Mouse (Mus musculus): ENCODE data around the gene Hrh2. TPM values are rescaled to one million over a fixed set of nuclear protein-coding genes. Genes with fewer than 3 reads are reported as not detected.

Hrh2 gene
- polyA plus RNA-seq, 1 experiment from 2014 or later, result 0.06 TPM

DNA sequence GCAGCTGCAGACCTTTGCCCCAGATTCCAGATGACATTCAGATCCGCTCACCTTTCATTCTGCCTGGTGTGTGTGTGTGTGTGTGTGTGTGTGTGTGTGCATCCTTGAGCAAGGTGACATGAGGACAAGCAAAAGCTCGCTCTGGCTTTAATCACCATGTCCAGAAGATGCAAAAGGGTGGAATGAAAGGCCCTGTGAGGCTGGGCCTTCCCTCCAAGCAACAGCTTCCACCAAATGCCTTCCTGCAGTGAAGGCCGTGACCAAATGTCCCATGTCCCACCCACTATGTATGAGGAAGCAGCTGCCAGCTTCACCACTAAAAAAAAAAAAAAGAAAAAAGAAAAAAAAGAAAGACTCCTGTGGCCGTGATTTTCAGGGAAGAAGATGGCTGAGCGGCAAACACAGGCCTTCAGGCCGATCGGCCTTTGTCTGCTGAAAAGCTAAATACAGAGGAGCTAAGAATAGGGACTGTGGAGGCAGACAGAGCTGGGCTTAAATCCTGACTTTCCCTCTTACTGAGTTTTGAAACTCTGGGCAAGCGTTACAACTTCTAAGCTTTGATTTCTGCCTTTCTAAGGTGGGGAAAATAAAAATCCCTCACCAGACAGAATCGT is 14.3 kb downstream of the Hrh2 start:
- Histone ChIP-seq H3K4me1 (peaks cover 6% of the 10 kb centered on the region), H3K27me3 (ENCODE audit: poor library complexity, severe bottlenecking) (no peaks in the 10 kb centered on the region), H3K9me3 (no peaks in the 10 kb centered on the region), H3K36me3 (replicated peaks) (no peaks in the 10 kb centered on the region), H3K27ac (no peak overlapping the region), H3K4me3 (no peak overlapping the region)
- WGBS, result 71% methylated on average over 9 of the region's 9 CpGs
- DNase-seq (ENCODE audit: extremely low spot score, low spot score), result no peak

DNA sequence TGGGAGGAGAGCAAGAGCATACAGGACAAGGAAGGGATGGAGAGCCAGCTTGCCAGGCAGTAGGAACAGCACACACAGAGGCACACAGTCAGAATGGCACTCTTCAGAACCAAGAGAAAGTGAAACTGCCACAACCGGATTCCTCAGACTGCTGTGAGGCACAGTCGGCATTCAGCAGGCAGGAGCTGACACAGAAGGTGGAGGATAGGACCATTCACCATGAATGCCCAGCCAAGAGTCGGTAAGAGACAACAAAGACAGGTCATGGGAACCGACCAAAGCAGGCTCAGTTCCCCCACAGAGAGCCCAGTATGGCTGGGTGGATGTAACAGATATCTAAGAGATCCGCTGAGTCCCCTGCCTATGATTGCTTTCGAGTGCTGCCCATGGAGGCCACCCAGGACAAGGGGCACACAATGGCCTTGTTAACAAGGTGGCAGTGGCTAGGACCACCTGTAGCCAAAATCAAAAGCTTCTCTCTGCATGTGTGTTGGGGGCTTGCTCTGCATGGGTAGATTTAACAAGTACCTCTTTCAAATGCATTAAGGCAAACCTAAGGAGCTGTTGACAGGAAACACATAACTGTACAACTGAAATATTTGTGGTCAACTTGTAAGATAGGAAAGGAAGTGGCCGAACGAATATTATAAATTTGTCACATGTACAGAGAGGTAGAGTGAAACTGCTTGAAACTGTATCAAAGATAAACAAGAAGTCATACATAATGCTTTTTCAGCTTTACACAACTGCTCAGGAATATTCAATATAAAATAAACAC is 17.7 kb downstream of the Hrh2 start:
- DNase-seq (ENCODE audit: extremely low spot score, low spot score), result no peak
- WGBS, result 59% methylated on average over 8 of the region's 8 CpGs
- Histone ChIP-seq H3K27ac (no peak overlapping the region; the same call in 1 of the 2 replicates), H3K27me3 (ENCODE audit: poor library complexity, severe bottlenecking) (no peaks in the 10 kb centered on the region), H3K9me3 (no peaks in the 10 kb centered on the region), H3K4me1 (peaks cover 23% of the 10 kb centered on the region), H3K4me3 (no peak overlapping the region), H3K36me3 (replicated peaks) (no peaks in the 10 kb centered on the region)

DNA sequence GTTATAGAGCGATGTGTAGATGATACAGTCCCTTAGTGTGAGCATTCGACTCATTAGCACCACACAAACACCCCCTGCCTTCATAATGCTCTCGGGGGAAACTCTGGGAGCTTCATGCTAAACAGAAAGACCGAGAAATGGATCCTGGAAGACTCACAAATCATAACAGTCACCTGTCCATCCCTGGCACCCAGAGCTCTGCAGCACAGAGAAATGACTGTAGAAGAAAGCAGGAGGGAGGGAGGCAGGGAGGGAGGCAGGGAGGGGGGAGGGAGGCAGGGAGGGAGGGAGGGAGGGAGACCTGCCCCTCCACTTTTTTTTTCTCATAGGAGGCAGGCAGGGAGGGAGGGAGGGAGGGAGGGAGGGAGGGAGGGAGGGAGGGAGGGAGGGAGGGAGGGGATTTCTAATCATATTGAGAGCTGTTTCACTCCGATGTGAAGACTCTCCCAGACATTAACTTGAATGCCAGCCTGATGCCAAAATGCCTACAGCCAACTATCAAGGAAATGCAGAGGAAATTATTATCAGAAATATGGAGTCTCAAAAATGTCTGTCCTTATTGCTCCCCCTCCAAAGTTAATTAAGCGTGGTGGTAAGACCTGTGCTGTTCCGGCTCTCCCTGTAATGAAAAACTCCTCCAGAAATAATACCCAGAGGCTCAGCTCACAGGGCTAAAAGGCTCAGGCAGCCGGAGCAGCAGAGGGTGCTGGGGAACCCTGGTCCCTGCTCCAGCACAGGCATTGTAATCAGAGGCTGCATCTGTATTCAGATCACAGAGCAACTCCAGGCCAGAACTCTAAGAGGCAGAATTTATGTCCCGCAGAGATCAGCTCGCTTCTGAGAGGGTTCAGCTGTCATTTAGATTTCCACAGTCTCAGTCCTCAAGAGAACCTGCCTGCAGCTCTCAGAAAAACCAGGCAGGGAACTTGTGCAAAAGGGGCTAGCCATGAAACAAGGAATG is 19.9 kb downstream of the Hrh2 start:
- H3K4me3 ChIP-seq, result no peak overlapping the region
- 43% methylated on average over 10 of the region's 10 CpGs for WGBS
- H3K36me3 ChIP-seq (replicated peaks), result no peaks in the 10 kb centered on the region
- peak overlapping the region; percentile 44; the same call in 1 of the 2 replicates for H3K27ac ChIP-seq
- no peak for DNase-seq (ENCODE audit: extremely low spot score, low spot score)
- peaks cover 32% of the 10 kb centered on the region for H3K4me1 ChIP-seq
- no peaks in the 10 kb centered on the region for H3K27me3 ChIP-seq (ENCODE audit: poor library complexity, severe bottlenecking)
- H3K9me3 ChIP-seq, result no peaks in the 10 kb centered on the region

DNA sequence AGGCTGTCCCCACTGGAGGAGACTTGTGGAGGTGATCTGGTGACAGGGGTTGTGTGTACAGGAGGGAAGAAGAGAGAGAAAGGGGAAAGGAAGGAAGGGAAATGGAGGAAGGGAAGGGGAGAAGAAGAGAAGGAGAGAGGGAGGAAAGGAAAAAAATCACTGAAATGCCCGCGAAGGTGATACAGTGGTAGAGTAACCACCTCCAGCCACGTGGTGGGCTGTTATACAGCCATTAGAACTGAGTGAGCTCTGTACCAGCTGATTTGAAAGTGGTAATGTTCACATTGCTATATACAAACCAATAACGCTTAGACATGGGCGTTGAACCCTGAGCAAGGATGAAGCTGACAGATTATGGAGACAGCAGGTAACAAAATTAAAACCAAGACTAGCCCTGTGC is 20.6 kb downstream of the Hrh2 start:
- Histone ChIP-seq H3K27me3 (ENCODE audit: poor library complexity, severe bottlenecking) (no peaks in the 10 kb centered on the region), H3K4me1 (peaks cover 32% of the 10 kb centered on the region), H3K4me3 (no peak overlapping the region), H3K27ac (peak overlapping the region; percentile 3; the same call in 1 of the 2 replicates), H3K36me3 (replicated peaks) (no peaks in the 10 kb centered on the region), H3K9me3 (no peaks in the 10 kb centered on the region)
- DNase-seq (ENCODE audit: extremely low spot score, low spot score), result no peak
- 59% methylated on average over 5 of the region's 5 CpGs for WGBS

DNA sequence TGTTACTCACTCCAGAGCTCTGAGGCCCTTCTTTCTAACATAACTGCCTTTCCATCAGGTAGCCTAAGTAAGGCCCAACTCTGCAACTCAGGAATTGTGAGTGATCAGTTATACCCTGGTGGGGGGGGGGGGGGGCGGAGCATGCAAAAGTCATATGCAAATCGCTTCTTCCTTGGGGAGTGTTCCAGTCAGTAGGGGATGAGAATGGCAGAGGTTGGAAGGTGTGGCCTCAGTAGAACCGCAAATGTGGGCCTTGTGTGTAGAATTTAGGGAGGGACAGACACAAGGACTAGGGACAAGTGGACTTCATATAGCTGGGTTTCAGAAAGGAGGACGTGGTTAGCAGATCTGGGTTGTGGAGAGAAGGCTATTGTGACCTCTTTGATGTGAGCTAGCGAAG is 23.3 kb downstream of the Hrh2 start:
- H3K4me3 ChIP-seq, result no peak overlapping the region
- H3K9me3 ChIP-seq, result no peaks in the 10 kb centered on the region
- no peaks in the 10 kb centered on the region for H3K36me3 ChIP-seq (replicated peaks)
- WGBS, result 53% methylated on average over 5 of the region's 5 CpGs
- H3K27me3 ChIP-seq (ENCODE audit: poor library complexity, severe bottlenecking), result no peaks in the 10 kb centered on the region; the same call in 1 of the 2 replicates
- peaks cover 27% of the 10 kb centered on the region for H3K4me1 ChIP-seq
- DNase-seq (ENCODE audit: extremely low spot score, low spot score), result no peak
- no peak overlapping the region for H3K27ac ChIP-seq

DNA sequence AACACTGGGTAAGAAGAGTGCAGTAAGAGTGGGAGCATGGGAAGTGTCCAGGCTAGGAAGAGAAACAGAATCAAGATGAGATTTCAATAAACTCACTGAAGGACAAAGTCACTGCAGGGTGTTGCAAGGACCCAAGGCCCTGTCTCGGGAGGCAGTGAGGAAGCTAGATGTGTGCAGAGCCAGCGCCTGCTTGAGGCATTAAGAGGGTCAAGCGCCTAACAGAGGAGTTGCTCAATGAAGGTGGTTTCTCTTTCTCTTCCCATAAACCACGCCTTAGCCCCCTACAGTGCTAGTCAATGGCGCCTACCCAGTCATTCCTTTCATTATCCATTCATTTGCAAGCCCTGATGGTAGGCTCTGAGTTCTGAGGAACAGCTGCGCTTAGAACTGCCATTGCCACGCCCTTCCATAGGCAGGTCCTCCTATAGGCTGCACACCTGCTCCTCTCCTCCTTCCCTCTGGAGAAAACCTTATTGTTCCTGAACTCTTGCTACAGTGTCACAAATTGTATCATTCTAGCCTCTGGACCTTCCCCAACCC is 23.9 kb downstream of the Hrh2 start:
- no peaks in the 10 kb centered on the region for H3K9me3 ChIP-seq
- H3K4me3 ChIP-seq, result no peak overlapping the region
- H3K4me1 ChIP-seq, result peaks cover 27% of the 10 kb centered on the region
- WGBS, result 22% methylated on average over 7 of the region's 7 CpGs
- no peak for DNase-seq (ENCODE audit: extremely low spot score, low spot score)
- H3K27ac ChIP-seq, result no peak overlapping the region
- no peaks in the 10 kb centered on the region for H3K36me3 ChIP-seq (replicated peaks)
- no peaks in the 10 kb centered on the region; the same call in 1 of the 2 replicates for H3K27me3 ChIP-seq (ENCODE audit: poor library complexity, severe bottlenecking)

DNA sequence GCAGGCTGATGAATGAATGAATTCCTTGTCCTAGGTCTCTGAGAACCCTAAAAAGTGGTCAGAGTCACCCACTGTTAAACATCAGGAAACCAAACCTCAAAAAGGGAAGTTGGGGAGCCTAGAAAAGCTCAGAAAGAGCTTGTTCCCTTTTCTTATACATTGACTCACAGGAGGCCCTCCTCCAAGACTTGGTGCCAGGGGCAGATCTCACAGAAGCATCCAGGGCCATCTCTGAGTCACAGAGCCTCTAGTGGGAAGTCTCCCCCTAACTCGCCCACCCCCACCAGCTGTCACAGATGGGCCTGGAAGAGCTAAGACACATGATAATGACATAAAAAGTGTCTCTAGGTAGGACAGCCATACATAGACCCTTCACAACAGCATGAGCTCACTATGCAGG is 26.4 kb downstream of the Hrh2 start:
- H3K27me3 ChIP-seq (ENCODE audit: poor library complexity, severe bottlenecking), result no peaks in the 10 kb centered on the region; the same call in 1 of the 2 replicates
- WGBS, result 95% methylated on average over 1 of the region's 1 CpGs
- H3K4me3 ChIP-seq, result no peak overlapping the region
- no peaks in the 10 kb centered on the region for H3K9me3 ChIP-seq
- H3K27ac ChIP-seq, result no peak overlapping the region
- no peaks in the 10 kb centered on the region for H3K36me3 ChIP-seq (replicated peaks)
- peaks cover 22% of the 10 kb centered on the region for H3K4me1 ChIP-seq
- no peak for DNase-seq (ENCODE audit: extremely low spot score, low spot score)

DNA sequence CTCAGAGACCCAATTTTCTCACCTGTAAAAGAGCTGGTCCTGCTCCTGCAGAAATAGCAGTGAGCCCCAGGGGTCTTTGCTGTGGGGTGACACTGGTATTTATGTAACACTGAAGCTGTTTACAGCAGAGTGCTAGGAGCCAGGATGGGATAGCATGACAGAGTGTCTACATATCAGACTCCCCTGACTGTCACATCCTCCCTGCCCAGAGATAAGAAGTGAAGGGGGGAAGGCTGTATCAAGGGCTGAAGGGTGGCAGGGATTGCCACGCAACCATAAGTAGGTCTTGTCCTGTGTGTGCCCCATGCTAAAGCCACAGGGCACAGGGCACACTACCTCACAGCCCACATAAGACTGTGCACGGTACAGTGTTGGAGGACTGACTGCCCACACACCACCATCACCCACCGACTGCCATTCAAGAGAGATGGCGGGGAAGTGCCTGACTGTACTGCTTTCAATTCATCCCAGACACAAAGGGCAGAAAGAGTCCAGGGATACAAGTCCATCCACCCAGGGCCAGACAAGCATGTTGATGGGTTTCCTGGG is 29.8 kb downstream of the Hrh2 start:
- 86% methylated on average over 4 of the region's 4 CpGs for WGBS
- H3K4me1 ChIP-seq, result peaks cover 13% of the 10 kb centered on the region
- no peak for DNase-seq (ENCODE audit: extremely low spot score, low spot score)

DNA sequence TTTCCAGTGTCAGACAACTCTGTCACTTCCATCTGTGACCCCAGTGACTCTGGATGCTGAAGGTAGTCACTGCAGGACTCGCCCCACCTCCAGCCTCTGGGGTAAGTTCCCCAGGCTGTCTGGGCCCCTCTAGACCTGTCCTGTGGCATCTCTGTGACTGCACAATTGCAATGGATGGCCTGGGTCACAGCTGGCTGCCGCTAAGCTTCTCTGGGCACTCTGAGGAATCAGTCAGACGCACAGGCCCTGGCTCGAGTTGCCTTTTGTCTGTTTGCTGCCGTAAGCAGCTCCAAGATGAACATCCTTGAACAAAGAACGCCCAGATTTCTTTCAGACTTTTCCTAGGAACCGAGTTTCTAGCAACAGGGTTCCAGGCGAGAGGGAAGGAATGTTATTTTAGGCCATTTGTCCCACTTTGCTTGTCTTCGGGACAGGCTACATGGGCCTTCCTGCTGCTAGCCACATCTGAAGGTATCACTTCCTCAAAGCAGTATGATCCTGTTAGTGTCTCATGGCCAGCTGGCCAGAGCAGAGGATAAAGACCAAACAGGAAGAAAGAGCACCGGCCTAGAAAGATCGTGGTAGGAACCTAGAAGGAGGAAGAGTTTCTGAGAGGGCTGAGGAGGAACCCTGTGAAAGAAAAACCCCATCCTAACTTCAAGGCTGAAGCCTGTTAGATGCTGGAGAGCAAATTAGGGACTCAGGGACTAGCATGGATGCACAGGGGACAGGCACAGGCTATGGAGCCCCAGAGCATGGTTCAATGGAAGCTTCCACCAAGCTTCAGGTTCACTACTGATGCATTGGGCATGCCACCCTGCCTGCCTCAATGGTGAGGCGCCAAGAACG is 31.2 kb downstream of the Hrh2 start:
- no peak for DNase-seq (ENCODE audit: extremely low spot score, low spot score)

More for the DNA sequence above, 29.8 kb downstream of the Hrh2 start:
- Histone ChIP-seq H3K9me3 (no peaks in the 10 kb centered on the region), H3K27ac (no peak overlapping the region), H3K36me3 (replicated peaks) (no peaks in the 10 kb centered on the region), H3K4me3 (no peak overlapping the region), H3K27me3 (ENCODE audit: poor library complexity, severe bottlenecking) (no peaks in the 10 kb centered on the region; the same call in none of the 2 replicates)

DNA sequence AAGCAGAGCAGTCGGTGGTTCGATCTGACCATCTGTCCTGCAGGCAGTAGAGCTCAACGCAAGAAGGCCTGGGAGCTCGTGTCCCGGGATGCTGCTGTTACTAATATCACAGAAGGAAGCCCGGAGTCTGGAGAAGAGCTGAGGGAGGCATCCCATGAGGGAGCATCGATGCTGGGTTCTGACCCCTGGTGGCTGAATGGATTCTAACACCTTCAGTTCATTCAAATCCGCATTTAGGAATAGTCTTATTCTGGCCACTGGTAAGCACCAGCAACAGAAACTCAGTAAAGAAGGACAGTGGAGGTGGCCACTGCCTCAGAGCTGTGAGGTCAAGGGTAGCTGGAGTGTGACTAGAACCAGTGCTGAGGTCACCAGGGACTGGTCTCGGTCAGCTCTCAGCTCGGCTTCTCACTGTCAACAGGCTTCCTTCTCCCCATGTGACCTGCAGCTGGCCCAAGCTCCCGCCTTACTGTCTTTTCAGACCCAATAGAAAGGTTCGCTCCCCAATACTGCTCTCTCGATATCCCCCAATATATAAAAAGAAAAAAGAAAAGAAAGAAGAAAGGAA is 36.1 kb downstream of the Hrh2 start:
- no peak overlapping the region for H3K4me3 ChIP-seq
- 30% methylated on average over 13 of the region's 13 CpGs for WGBS
- peaks cover 4% of the 10 kb centered on the region for H3K4me1 ChIP-seq
- peaks cover 14% of the 10 kb centered on the region for H3K27me3 ChIP-seq (ENCODE audit: poor library complexity, severe bottlenecking)
- no peaks in the 10 kb centered on the region for H3K36me3 ChIP-seq (replicated peaks)
- no peaks in the 10 kb centered on the region for H3K9me3 ChIP-seq
- peak; percentile 34 for DNase-seq (ENCODE audit: extremely low spot score, low spot score)
- no peak overlapping the region for H3K27ac ChIP-seq

More for the DNA sequence above, 31.2 kb downstream of the Hrh2 start:
- Histone ChIP-seq H3K4me1 (peaks cover 13% of the 10 kb centered on the region), H3K27ac (0 out of 2 replicates have a peak overlapping the region, but pooled peaks have one; percentile 15), H3K4me3 (no peak overlapping the region), H3K36me3 (replicated peaks) (no peaks in the 10 kb centered on the region), H3K27me3 (ENCODE audit: poor library complexity, severe bottlenecking) (peaks cover 14% of the 10 kb centered on the region), H3K9me3 (no peaks in the 10 kb centered on the region)
- 38% methylated on average over 13 of the region's 13 CpGs for WGBS

DNA sequence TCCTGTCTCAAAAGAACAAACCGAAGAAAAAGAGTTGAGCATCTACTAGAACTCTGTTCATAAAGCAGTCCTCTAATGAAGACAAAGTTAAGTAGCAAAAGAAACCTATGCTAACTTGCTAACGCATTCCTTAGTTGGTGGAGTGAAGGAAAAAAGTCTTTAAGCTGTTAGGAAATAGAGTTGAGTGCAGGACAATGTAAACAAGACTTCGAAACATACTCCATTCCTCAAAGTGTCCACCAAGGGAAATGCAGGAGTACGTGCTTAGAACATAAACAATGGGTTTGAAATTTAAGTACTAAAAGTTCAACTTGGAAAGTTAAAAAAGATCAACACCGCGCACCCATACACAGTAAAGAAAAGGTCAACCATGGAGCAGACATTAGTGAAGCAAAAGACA is 38.2 kb downstream of the Hrh2 start:
- Histone ChIP-seq H3K27ac (no peak overlapping the region), H3K4me3 (no peak overlapping the region), H3K4me1 (no peaks in the 10 kb centered on the region; the same call in 1 of the 2 replicates), H3K9me3 (no peaks in the 10 kb centered on the region), H3K27me3 (ENCODE audit: poor library complexity, severe bottlenecking) (peaks cover 14% of the 10 kb centered on the region), H3K36me3 (replicated peaks) (no peaks in the 10 kb centered on the region)
- no peak for DNase-seq (ENCODE audit: extremely low spot score, low spot score)
- 90% methylated on average over 6 of the region's 6 CpGs for WGBS

All from forebrain, embryonic 10.5 days (tissue).